Mouse (Mus musculus) brown adipose tissue, adult 24 weeks (tissue): ENCODE measurements around the gene Pkn1. TPM values are rescaled to one million over a fixed set of nuclear protein-coding genes. Genes with fewer than 3 reads are reported as not detected.

Source experiments
- H3K27ac ChIP-seq: fragments of 200-500 bp; replicated peaks from 2 replicates; pipeline ENCODE4 v1.5.1; 2012; ENCODE audit warnings: low read depth, mild to moderate bottlenecking, low read length
- H3K4me1 ChIP-seq: fragments of 200-500 bp; 2 replicates; pipeline ENCODE4 v1.6.1; 2012; ENCODE audit warnings: low read length, mixed read lengths; ENCODE audit not compliant: control insufficient read depth, insufficient read depth, insufficient read length
- H3K4me3 ChIP-seq: fragments of 200-500 bp; 2 replicates; pipeline ENCODE4 v1.5.1; 2012; ENCODE audit warnings: low read depth, mild to moderate bottlenecking, low read length, moderate library complexity; ENCODE audit not compliant: insufficient read depth
- polyA plus RNA-seq: library from polyadenylated mRNA; stranded (reverse); fragments of >200 nt; gene quantifications from 2 replicates; pipeline ENCODE4 v1.2.4, GENCODE M21; 2012; ENCODE audit not compliant: missing spikeins, insufficient read depth, insufficient read length

The Pkn1 gene
- 98.1 and 111 TPM in 2 replicates for polyA plus RNA-seq

GRCm38 (mm10) chr8:83698661-83699453 lies at the start of gene Pkn1:
TSS of gene Pkn1 (minus strand) at chr8:83699179.
- peak within 1 kb of the TSS; percentile 92 for H3K27ac ChIP-seq
- H3K4me3 ChIP-seq = peak within 1 kb of the TSS; percentile 95
- H3K4me1 ChIP-seq = peaks cover 26% of the 10 kb centered on the region

- H3K27ac ChIP-seq = peak overlapping the region; percentile 75
- H3K4me1 ChIP-seq = peaks cover 6% of the 10 kb centered on the region; the same call in 1 of the 2 replicates
- no peak overlapping the region for H3K4me3 ChIP-seq
Measured at GRCm38 (mm10) chr8:83748708-83749107, 49.7 kb upstream of the Pkn1 start.

GRCm38 (mm10) chr8:83747661-83748346 lies 48.8 kb upstream of the Pkn1 start:
- peaks cover 6% of the 10 kb centered on the region; the same call in 1 of the 2 replicates for H3K4me1 ChIP-seq
- H3K4me3 ChIP-seq = peak overlapping the region; percentile 32
- H3K27ac ChIP-seq = peak overlapping the region; percentile 77

GRCm38 (mm10) chr8:83744070-83744469 lies 45.1 kb upstream of the Pkn1 start:
- no peak overlapping the region for H3K27ac ChIP-seq
- H3K4me3 ChIP-seq = no peak overlapping the region

GRCm38 (mm10) chr8:83742968-83743367 lies 44.0 kb upstream of the Pkn1 start:
- Histone ChIP-seq H3K4me3 (no peak overlapping the region), H3K27ac (0 out of 2 replicates have a peak overlapping the region, but pooled peaks have one; percentile 18), H3K4me1 (peaks cover 21% of the 10 kb centered on the region)

More at GRCm38 (mm10) chr8:83744070-83744469, 45.1 kb upstream of the Pkn1 start:
- peaks cover 12% of the 10 kb centered on the region; the same call in 1 of the 2 replicates for H3K4me1 ChIP-seq

GRCm38 (mm10) chr8:83741849-83742655 lies 43.1 kb upstream of the Pkn1 start:
- Histone ChIP-seq H3K27ac (peak overlapping the region; percentile 92), H3K4me1 (peaks cover 29% of the 10 kb centered on the region), H3K4me3 (peak overlapping the region; percentile 97)

- H3K4me3 ChIP-seq = peak within 1 kb of the TSS; percentile 97
- peaks cover 36% of the 10 kb centered on the region for H3K4me1 ChIP-seq
- H3K27ac ChIP-seq = peak within 1 kb of the TSS; percentile 93
Measured at GRCm38 (mm10) chr8:83740976-83741741, 42.2 kb upstream of the Pkn1 start, which contains the start of gene Adgre5. TSS of gene Adgre5 (minus strand) at chr8:83741326.

- Histone ChIP-seq H3K4me3 (peak overlapping the region; percentile 97), H3K27ac (peak overlapping the region; percentile 93), H3K4me1 (peaks cover 40% of the 10 kb centered on the region)
Measured at GRCm38 (mm10) chr8:83740586-83740975, 41.6 kb upstream of the Pkn1 start.

- peaks cover 40% of the 10 kb centered on the region for H3K4me1 ChIP-seq
- H3K4me3 ChIP-seq = peak overlapping the region; percentile 97
- H3K27ac ChIP-seq = peak overlapping the region; percentile 93
Measured at GRCm38 (mm10) chr8:83739711-83740468, 40.9 kb upstream of the Pkn1 start.

- Histone ChIP-seq H3K4me1 (peaks cover 38% of the 10 kb centered on the region), H3K4me3 (peak overlapping the region; percentile 97), H3K27ac (peak overlapping the region; percentile 93)
Measured at GRCm38 (mm10) chr8:83738949-83739710, 40.2 kb upstream of the Pkn1 start.

GRCm38 (mm10) chr8:83737852-83738562 lies 39.0 kb upstream of the Pkn1 start:
- H3K4me1 ChIP-seq = peaks cover 37% of the 10 kb centered on the region
- H3K27ac ChIP-seq = peak overlapping the region; percentile 93
- peak overlapping the region; percentile 97 for H3K4me3 ChIP-seq

GRCm38 (mm10) chr8:83737346-83737745 lies 38.4 kb upstream of the Pkn1 start:
- H3K27ac ChIP-seq = peak overlapping the region; percentile 93
- H3K4me3 ChIP-seq = peak overlapping the region; percentile 97; the same call in 1 of the 2 replicates
- peaks cover 37% of the 10 kb centered on the region for H3K4me1 ChIP-seq
